Mouse (Mus musculus): ENCODE data around the gene Ralgapb.

DNA sequence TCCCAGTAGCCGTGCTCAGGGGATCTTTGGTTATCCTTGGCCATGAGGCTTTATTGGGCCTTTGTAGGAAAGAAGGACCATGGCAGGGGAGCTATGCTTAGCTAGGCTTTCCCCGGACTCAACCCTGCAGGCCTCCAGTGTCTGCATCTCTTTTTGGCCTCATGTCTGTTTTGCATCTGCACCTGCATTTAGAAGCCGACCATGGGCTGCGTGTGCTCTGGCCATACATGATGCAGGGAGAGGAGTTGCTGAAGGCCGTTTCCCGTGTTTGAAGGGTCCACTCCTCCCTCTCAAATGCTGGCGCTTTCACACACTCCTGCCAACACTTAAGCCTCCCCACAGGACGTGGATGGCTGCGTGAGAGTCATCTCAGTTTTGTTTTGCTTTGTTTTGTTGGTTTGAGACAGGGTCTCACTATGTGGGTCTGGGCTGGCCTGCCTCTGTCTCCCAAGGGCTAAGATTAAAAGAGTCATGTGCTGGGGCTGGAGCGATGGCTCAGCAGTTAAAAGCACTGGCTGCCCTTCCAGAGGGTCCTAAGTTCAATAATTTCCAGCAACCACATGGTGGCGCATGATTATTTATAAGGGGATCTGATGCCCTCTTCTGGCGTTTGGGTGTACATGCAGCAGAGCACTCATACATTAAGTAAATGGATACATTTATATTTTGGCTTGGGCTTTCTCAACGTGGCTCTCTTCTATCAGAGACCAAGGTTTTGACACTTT, 30.1 kb upstream of the Ralgapb start:
- TF ChIP-seq POLR2A (IDR thresholded peaks at IDR 0.05; ENCODE audit: insufficient read length, low read depth) = no peak
- TF ChIP-seq MYOG (IDR thresholded peaks at IDR 0.05; ENCODE audit: control insufficient read depth in 1 of 3, insufficient read depth in 1 of 3, insufficient read length in 2 of 3, low read depth in 2 of 3) = no peak
- no peak for TF ChIP-seq USF1 (IDR thresholded peaks at IDR 0.05; ENCODE audit: low read depth)
- no peak for TF ChIP-seq REST (IDR thresholded peaks at IDR 0.05; ENCODE audit: insufficient read depth, insufficient read length)
- no peak for TF ChIP-seq MAX (IDR thresholded peaks at IDR 0.05; ENCODE audit: low read depth)
- TF ChIP-seq E2F4 (IDR thresholded peaks at IDR 0.05; ENCODE audit: insufficient read depth) = no peak
- no peak for TF ChIP-seq MYOD1 (IDR thresholded peaks at IDR 0.05; ENCODE audit: control insufficient read depth in 1 of 3, insufficient read length in 2 of 3, low read depth in 2 of 3)
- no peak for TF ChIP-seq POLR2AphosphoS2 (IDR thresholded peaks at IDR 0.05; ENCODE audit: insufficient read length, low read depth)
- TF ChIP-seq SRF (IDR thresholded peaks at IDR 0.05; ENCODE audit: control insufficient read depth, insufficient read length, low read depth) = no peak

All from myocyte (in vitro differentiated cells).